Mouse (Mus musculus) lung, postnatal 0 days (tissue): ENCODE data around the gene Tuba1c.

Experiments used
- CTCF ChIP-seq: IDR thresholded peaks from 2 replicates; pipeline ENCODE4 v1.5.1; 2016; ENCODE audit warnings: antibody characterized with exemption, mild to moderate bottlenecking
- EP300 ChIP-seq: IDR thresholded peaks from 2 replicates; pipeline ENCODE4 v1.6.1; 2016; ENCODE audit warnings: antibody characterized with exemption, mild to moderate bottlenecking, control low read depth

DNA sequence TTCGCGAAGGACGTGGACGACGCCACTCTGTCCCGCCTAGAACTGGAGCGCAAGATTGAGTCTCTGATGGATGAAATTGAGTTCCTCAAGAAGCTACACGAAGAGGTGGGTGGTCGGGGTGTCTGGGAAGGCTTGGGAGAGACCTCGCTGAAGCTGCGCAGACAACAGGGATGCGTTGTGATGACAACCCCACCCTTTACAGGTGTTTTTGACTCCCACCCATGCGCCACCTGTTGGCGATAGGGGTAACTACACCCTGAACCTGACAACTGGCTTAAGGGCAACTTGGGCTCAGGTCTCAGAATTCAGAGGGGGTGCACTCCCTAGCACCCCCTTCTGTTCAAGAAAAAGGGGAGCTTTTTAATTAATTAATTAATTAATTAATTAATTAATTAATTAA is 26.6 kb downstream of the Tuba1c start:
- TF ChIP-seq CTCF (peak; percentile 74), EP300 (no peak)
